Mouse (Mus musculus): Measurements from ENCODE around the gene Foxred1. TPM values are rescaled to one million over a fixed set of nuclear protein-coding genes. Genes with fewer than 3 reads are reported as not detected.

Foxred1 gene
- total and polyA plus RNA-seq, 3 experiments = 39.0 to 42.4 TPM; not detected in 1

DNA sequence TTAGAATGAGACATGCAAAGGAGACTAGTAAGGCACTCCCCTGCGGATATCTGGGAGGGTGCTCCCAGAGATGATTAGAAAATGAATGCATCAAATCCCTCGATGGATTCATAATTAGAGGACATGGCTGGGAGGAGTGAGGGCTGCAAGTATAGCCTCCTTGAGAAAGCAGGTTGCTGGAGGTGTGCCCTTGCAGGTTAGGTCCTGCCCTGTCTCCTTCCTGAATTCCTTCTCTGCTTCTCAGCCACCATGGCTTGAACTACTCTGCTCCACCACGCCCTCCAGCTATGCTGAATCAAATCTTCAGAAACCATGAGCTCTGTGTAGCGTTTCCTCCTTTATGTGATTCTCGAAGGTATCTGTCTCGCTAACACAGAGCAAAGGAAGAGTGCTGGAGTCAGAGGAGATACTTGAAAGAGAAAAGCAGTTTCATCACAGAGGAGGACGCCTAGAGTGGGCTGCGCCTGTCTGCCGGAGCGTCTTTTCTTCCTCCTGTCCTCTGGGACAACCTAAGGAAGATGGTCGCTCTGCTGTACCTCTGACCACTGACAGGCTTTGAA is 17.8 kb downstream of the Foxred1 start:
- Histone ChIP-seq H3K9ac (ENCODE audit: control insufficient read depth, low read depth, low read length, poor library complexity, severe bottlenecking) (no peak overlapping the region), H3K27me3 (ENCODE audit: control insufficient read depth in 1 of 2, insufficient read depth in 2 of 2, low read length in 2 of 2) (no peaks in the 10 kb centered on the region), H3K9me3 (replicated peaks; ENCODE audit: insufficient read depth, low read length) (no peaks in the 10 kb centered on the region), H3K4me1 (ENCODE audit: control insufficient read depth in 1 of 2, insufficient read depth in 2 of 2, low read length in 2 of 2) (no peaks in the 10 kb centered on the region), H3K36me3 (ENCODE audit: control insufficient read depth in 1 of 2, insufficient read depth in 2 of 2, low read length in 2 of 2) (no peaks in the 10 kb centered on the region), H3K27ac (ENCODE audit: control insufficient read depth, low read depth, low read length) (no peak overlapping the region), H3K79me2 (ENCODE audit: control insufficient read depth, insufficient read depth, low read length, poor library complexity) (no peaks in the 10 kb centered on the region), H3K4me3 (ENCODE audit: control insufficient read depth in 1 of 2, insufficient read depth in 1 of 2, low read depth in 2 of 2, low read length in 2 of 2) (no peak overlapping the region)
- TF ChIP-seq E2F4 (IDR thresholded peaks at IDR 0.05; ENCODE audit: borderline replicate concordance, low read depth, low read length) (no peak), ZC3H11A (IDR thresholded peaks at IDR 0.05; ENCODE audit: low read depth, low read length) (no peak), TAL1 (IDR thresholded peaks at IDR 0.05; ENCODE audit: low read length) (no peak), RAD21 (IDR thresholded peaks at IDR 0.05; ENCODE audit: low read depth, low read length) (no peak), MAFK (IDR thresholded peaks at IDR 0.05; ENCODE audit: borderline replicate concordance, low read depth, low read length) (no peak), JUND (IDR thresholded peaks at IDR 0.05; ENCODE audit: low read depth, low read length) (no peak), USF1 (IDR thresholded peaks at IDR 0.05; ENCODE audit: low read depth, low read length) (no peak), MXI1 (IDR thresholded peaks at IDR 0.05; ENCODE audit: low read depth, low read length) (no peak), MEF2A (IDR thresholded peaks at IDR 0.05; ENCODE audit: extremely low read depth, insufficient replicate concordance, low read depth, low read length, poor library complexity, severe bottlenecking) (no peak), POLR2AphosphoS2 (IDR thresholded peaks at IDR 0.05; ENCODE audit: low read length) (no peak), HCFC1 (IDR thresholded peaks at IDR 0.05; ENCODE audit: low read depth, low read length) (no peak), NRF1 (IDR thresholded peaks at IDR 0.05; ENCODE audit: insufficient read depth, low read depth, low read length, poor library complexity, severe bottlenecking) (no peak), BHLHE40 (IDR thresholded peaks at IDR 0.05; ENCODE audit: borderline replicate concordance, low read depth, low read length) (no peak), ELF1 (IDR thresholded peaks at IDR 0.05; ENCODE audit: low read depth, low read length) (no peak), ETS1 (IDR thresholded peaks at IDR 0.05; ENCODE audit: low read depth, low read length) (no peak), ZMIZ1 (IDR thresholded peaks at IDR 0.05; ENCODE audit: low read depth, low read length) (no peak), SIN3A (IDR thresholded peaks at IDR 0.05; ENCODE audit: low read length) (no peak), SMC3 (IDR thresholded peaks at IDR 0.05; ENCODE audit: low read depth, low read length) (no peak), UBTF (IDR thresholded peaks at IDR 0.05; ENCODE audit: borderline replicate concordance, insufficient read depth, low read depth, low read length) (no peak), CTCF (IDR thresholded peaks at IDR 0.05 in 2 of 3, conservative IDR thresholded peaks at IDR 0.05 in 1 of 3; ENCODE audit: control insufficient read depth in 1 of 3, insufficient read depth in 1 of 3, low read depth in 2 of 3, low read length in 3 of 3, poor library complexity in 1 of 3, severe bottlenecking in 1 of 3) (no peak)
- DNase-seq (ENCODE audit: low read depth, low spot score) = no peak

DNA sequence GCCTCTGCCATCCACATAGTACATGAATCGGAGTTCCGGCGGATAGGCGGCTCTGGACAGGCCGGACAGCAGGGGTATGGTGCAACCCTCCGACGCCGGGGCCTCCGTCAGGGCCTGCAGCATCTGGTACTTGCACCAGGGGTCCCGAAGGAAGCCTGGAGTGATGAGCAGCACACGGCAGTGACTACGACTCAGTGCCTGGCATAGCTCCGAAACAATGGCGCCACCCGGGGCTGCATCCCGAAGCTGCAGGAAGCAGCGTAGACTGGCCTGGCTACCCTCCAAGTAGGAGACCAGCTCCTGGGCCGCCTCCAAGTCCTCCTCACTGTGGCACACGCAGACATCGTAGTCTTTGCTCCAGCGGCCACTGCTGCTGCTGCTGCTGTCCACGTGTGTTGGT is 22.2 kb downstream of the Foxred1 start:
- no peak for DNase-seq (ENCODE audit: low read depth, low spot score)
- Histone ChIP-seq H3K4me1 (ENCODE audit: control insufficient read depth in 1 of 2, insufficient read depth in 2 of 2, low read length in 2 of 2) (peaks cover under 1 to 2% of the 10 kb centered on the region in 2 experiments; a peak in 3 of 4 replicates), H3K27me3 (ENCODE audit: control insufficient read depth in 1 of 2, insufficient read depth in 2 of 2, low read length in 2 of 2) (no peaks in the 10 kb centered on the region), H3K79me2 (ENCODE audit: control insufficient read depth, insufficient read depth, low read length, poor library complexity) (no peaks in the 10 kb centered on the region), H3K27ac (ENCODE audit: control insufficient read depth, low read depth, low read length) (no peak overlapping the region), H3K4me3 (ENCODE audit: control insufficient read depth in 1 of 2, insufficient read depth in 1 of 2, low read depth in 2 of 2, low read length in 2 of 2) (no peak overlapping the region), H3K36me3 (ENCODE audit: control insufficient read depth in 1 of 2, insufficient read depth in 2 of 2, low read length in 2 of 2) (peaks cover 0 to 2% of the 10 kb centered on the region in 2 experiments; a peak in 2 of 4 replicates), H3K9me3 (replicated peaks; ENCODE audit: insufficient read depth, low read length) (no peaks in the 10 kb centered on the region), H3K9ac (ENCODE audit: control insufficient read depth, low read depth, low read length, poor library complexity, severe bottlenecking) (no peak overlapping the region)
- 0 out of 6 replicates have a peak, but pooled peaks of 1 of the 3 experiments have one; percentile 0 for TF ChIP-seq CTCF (IDR thresholded peaks at IDR 0.05 in 2 of 3, conservative IDR thresholded peaks at IDR 0.05 in 1 of 3; ENCODE audit: control insufficient read depth in 1 of 3, insufficient read depth in 1 of 3, low read depth in 2 of 3, low read length in 3 of 3, poor library complexity in 1 of 3, severe bottlenecking in 1 of 3)
- TF ChIP-seq MXI1 (IDR thresholded peaks at IDR 0.05; ENCODE audit: low read depth, low read length) = no peak
